Comparison of ENCODE assay signal across 10 mouse cellular contexts in genomic region chr6:48227431-48227830, GRCm38 (mm10).
DNase-seq lines count a peak whose midpoint lies in the region; ATAC-seq and TF ChIP-seq lines count a peak whose summit lies in the region.
"Had no signal": no experiment of that assay in that cellular context is flagged by ENCODE, and none has a peak within 500 bp of the region (broad histone marks: within the 10 kb centered on the region; RNA-seq: fewer than 3 reads in every experiment).

No protein-coding gene starts in this region.

- 9% methylated on average over 9 of the region's 9 CpGs for WGBS in cerebellum, adult 2 months
- WGBS in midbrain, embryonic 14.5 days = 67% methylated on average over 9 of the region's 9 CpGs
- WGBS in midbrain, embryonic 10.5 days = 60% methylated on average over 9 of the region's 9 CpGs
- WGBS in stomach, postnatal 0 days = 26% methylated on average over 9 of the region's 9 CpGs

- no peak for TF ChIP-seq CTCF in cerebellum, adult 2 months (IDR thresholded peaks at IDR 0.05; ENCODE audit: borderline replicate concordance, insufficient read depth, low read depth, low read length)
- TF ChIP-seq CTCF in stomach, postnatal 0 days (IDR thresholded peaks at IDR 0.05; ENCODE audit: low read depth) = no peak

- no peak overlapping the region for H3K4me2 ChIP-seq in midbrain, embryonic 14.5 days (ENCODE audit: low read length)
- H3K4me2 ChIP-seq in stomach, postnatal 0 days (replicated peaks; ENCODE audit: low read depth) = no peak overlapping the region
- H3K4me2 ChIP-seq: stomach, embryonic 15.5 days had no signal

- no peak for ATAC-seq in midbrain, embryonic 14.5 days (ENCODE audit: low FRiP score, low TSS enrichment)
- no peak for ATAC-seq in stomach, postnatal 0 days (ENCODE audit: low FRiP score, low TSS enrichment)
- no peak for ATAC-seq in megakaryocyte progenitor cell, adult 5-6 weeks (replicated peaks; ENCODE audit: poor library complexity)

- H3K27ac ChIP-seq in cerebellum, adult 2 months (ENCODE audit: insufficient read depth, low read length) = no peak overlapping the region
- no peak overlapping the region for H3K27ac ChIP-seq in midbrain, embryonic 14.5 days (replicated peaks; ENCODE audit: low read depth, low read length)
- H3K27ac ChIP-seq in midbrain, embryonic 10.5 days (replicated peaks) = no peak overlapping the region
- H3K27ac ChIP-seq in stomach, postnatal 0 days (replicated peaks) = no peak overlapping the region
- H3K27ac ChIP-seq: stomach, embryonic 15.5 days had no signal

- peak; percentile 41 to 53 for DNase-seq in cerebellum, postnatal 14 days
- no peak for DNase-seq in cerebellum, adult 2 months
- DNase-seq in midbrain, embryonic 14.5 days = peak; percentile 1
- DNase-seq in midbrain, embryonic 10.5 days (ENCODE audit: low spot score) = no peak
- DNase-seq in kidney, adult 8-10 months = peak; percentile 10 to 15
- peak; percentile 54 for DNase-seq in stomach, postnatal 0 days (ENCODE audit: low spot score)
- no peak for DNase-seq in thymus, postnatal 4 days

- TF ChIP-seq POLR2A in cerebellum, adult 2 months (IDR thresholded peaks at IDR 0.05; ENCODE audit: borderline replicate concordance, insufficient read depth, low read length) = no peak

- H3K9ac ChIP-seq in midbrain, embryonic 14.5 days (replicated peaks; ENCODE audit: low read length) = no peak overlapping the region
- H3K9ac ChIP-seq in stomach, postnatal 0 days (ENCODE audit: low read length) = no peak overlapping the region
- H3K9ac ChIP-seq: stomach, embryonic 15.5 days had no signal

- no peak for TF ChIP-seq EP300 in stomach, postnatal 0 days (optimal IDR thresholded peaks at IDR 0.05)

- no peaks in the 10 kb centered on the region for H3K36me3 ChIP-seq in midbrain, embryonic 14.5 days (ENCODE audit: control insufficient read depth, insufficient read depth, low read length)
- H3K36me3 ChIP-seq in midbrain, embryonic 10.5 days = no peaks in the 10 kb centered on the region
- H3K36me3 ChIP-seq in stomach, postnatal 0 days (ENCODE audit: control insufficient read depth, insufficient read depth, low read length) = no peaks in the 10 kb centered on the region
- H3K36me3 ChIP-seq: stomach, embryonic 15.5 days had no signal

- H3K27me3 ChIP-seq in cerebellum, adult 2 months (ENCODE audit: control insufficient read depth, insufficient read depth, low read length) = no peaks in the 10 kb centered on the region
- no peaks in the 10 kb centered on the region for H3K27me3 ChIP-seq in midbrain, embryonic 14.5 days (ENCODE audit: control insufficient read depth, insufficient read depth, low read length)
- H3K27me3 ChIP-seq in midbrain, embryonic 10.5 days (ENCODE audit: low read depth, poor library complexity, severe bottlenecking) = no peaks in the 10 kb centered on the region
- H3K27me3 ChIP-seq in stomach, postnatal 0 days (ENCODE audit: control insufficient read depth, insufficient read depth, low read length) = no peaks in the 10 kb centered on the region
- H3K27me3 ChIP-seq: megakaryocyte, embryonic 14.5 days; stomach, embryonic 15.5 days had no signal

- no peaks in the 10 kb centered on the region for H3K9me3 ChIP-seq in midbrain, embryonic 14.5 days (ENCODE audit: control insufficient read depth, low read length)
- H3K9me3 ChIP-seq in midbrain, embryonic 10.5 days (replicated peaks) = no peaks in the 10 kb centered on the region
- H3K9me3 ChIP-seq in stomach, postnatal 0 days (ENCODE audit: control insufficient read depth, low read length) = no peaks in the 10 kb centered on the region
- H3K9me3 ChIP-seq: megakaryocyte, embryonic 14.5 days; stomach, embryonic 15.5 days had no signal

- H3K4me3 ChIP-seq in cerebellum, adult 2 months (replicated peaks; ENCODE audit: insufficient read depth, low read depth, low read length) = no peak overlapping the region
- H3K4me3 ChIP-seq in midbrain, embryonic 14.5 days (replicated peaks; ENCODE audit: low read depth, low read length) = no peak overlapping the region
- H3K4me3 ChIP-seq in midbrain, embryonic 10.5 days = no peak overlapping the region
- no peak overlapping the region for H3K4me3 ChIP-seq in stomach, postnatal 0 days (ENCODE audit: low read depth, low read length)
- H3K4me3 ChIP-seq: megakaryocyte, embryonic 14.5 days; stomach, embryonic 15.5 days had no signal

- H3K4me1 ChIP-seq in cerebellum, adult 2 months (ENCODE audit: control insufficient read depth, insufficient read depth, low read length) = no peaks in the 10 kb centered on the region
- H3K4me1 ChIP-seq in midbrain, embryonic 14.5 days (ENCODE audit: control insufficient read depth, insufficient read depth, low read length) = no peaks in the 10 kb centered on the region
- no peaks in the 10 kb centered on the region for H3K4me1 ChIP-seq in midbrain, embryonic 10.5 days
- H3K4me1 ChIP-seq in stomach, postnatal 0 days (replicated peaks; ENCODE audit: control insufficient read depth, insufficient read depth) = no peaks in the 10 kb centered on the region
- H3K4me1 ChIP-seq: megakaryocyte, embryonic 14.5 days; stomach, embryonic 15.5 days had no signal

Comparison
In these comparisons a context has a peak if more than half of its experiments do, and no peak if none do; other contexts are left out.
1. DNase-seq: peak in cerebellum, postnatal 14 days (2 of 2), midbrain, embryonic 14.5 days (single experiment), kidney, adult 8-10 months (2 of 2) and stomach, postnatal 0 days (single experiment); none in cerebellum, adult 2 months (0 of 2), midbrain, embryonic 10.5 days (single experiment) and thymus, postnatal 4 days (single experiment).